Mouse (Mus musculus): ENCODE results near the gene Cdkn2b. TPM values are rescaled to one million over a fixed set of nuclear protein-coding genes. Genes with fewer than 3 reads are reported as not detected.

The Cdkn2b gene
- polyA plus RNA-seq, 1 experiment = 9.7 TPM

GRCm38 (mm10) chr4:89306798-89307365 is 4.0 kb downstream of the Cdkn2b start:
- H3K4me3 ChIP-seq (ENCODE audit: control insufficient read depth, insufficient read depth, low read length) = no peak overlapping the region

GRCm38 (mm10) chr4:89305691-89306090 is 5.1 kb downstream of the Cdkn2b start:
- WGBS = 7% methylated on average over 3 of the region's 3 CpGs
- H3K27me3 ChIP-seq (ENCODE audit: control insufficient read depth, insufficient read depth, low read length) = peaks cover 11% of the 10 kb centered on the region; the same call in 1 of the 2 replicates
- H3K36me3 ChIP-seq (ENCODE audit: control insufficient read depth, insufficient read depth, low read length) = no peaks in the 10 kb centered on the region
- H3K4me1 ChIP-seq (replicated peaks; ENCODE audit: control insufficient read depth, insufficient read depth, low read length) = 0 out of 2 replicates have a peak, but pooled peaks cover 3% of the 10 kb centered on the region
- no peak overlapping the region for H3K4me3 ChIP-seq (ENCODE audit: control insufficient read depth, insufficient read depth, low read length)
- no peak overlapping the region for H3K27ac ChIP-seq (ENCODE audit: control insufficient read depth, insufficient read depth, low read length)
- DNase-seq = no peak
- TF ChIP-seq CTCF (IDR thresholded peaks at IDR 0.05; ENCODE audit: borderline replicate concordance, control insufficient read depth, extremely low read depth, insufficient read depth, low read length, poor library complexity) (no peak), POLR2A (IDR thresholded peaks at IDR 0.05; ENCODE audit: control insufficient read depth, extremely low read depth, insufficient read depth, low read length, poor library complexity) (no peak)

More at GRCm38 (mm10) chr4:89306798-89307365, 4.0 kb downstream of the Cdkn2b start:
- Histone ChIP-seq H3K36me3 (ENCODE audit: control insufficient read depth, insufficient read depth, low read length) (no peaks in the 10 kb centered on the region), H3K27ac (ENCODE audit: control insufficient read depth, insufficient read depth, low read length) (no peak overlapping the region), H3K4me1 (replicated peaks; ENCODE audit: control insufficient read depth, insufficient read depth, low read length) (0 out of 2 replicates have a peak, but pooled peaks cover 4% of the 10 kb centered on the region), H3K27me3 (ENCODE audit: control insufficient read depth, insufficient read depth, low read length) (peaks cover 11% of the 10 kb centered on the region; the same call in 1 of the 2 replicates)
- DNase-seq = no peak
- WGBS = 9% methylated on average over 25 of the region's 25 CpGs
- TF ChIP-seq CTCF (IDR thresholded peaks at IDR 0.05; ENCODE audit: borderline replicate concordance, control insufficient read depth, extremely low read depth, insufficient read depth, low read length, poor library complexity) = no peak
- no peak for TF ChIP-seq POLR2A (IDR thresholded peaks at IDR 0.05; ENCODE audit: control insufficient read depth, extremely low read depth, insufficient read depth, low read length, poor library complexity)

GRCm38 (mm10) chr4:89303281-89303995 is 7.4 kb downstream of the Cdkn2b start:
- Histone ChIP-seq H3K27me3 (ENCODE audit: control insufficient read depth, insufficient read depth, low read length) (peaks cover 2% of the 10 kb centered on the region; the same call in 1 of the 2 replicates), H3K4me1 (replicated peaks; ENCODE audit: control insufficient read depth, insufficient read depth, low read length) (no peaks in the 10 kb centered on the region), H3K27ac (ENCODE audit: control insufficient read depth, insufficient read depth, low read length) (no peak overlapping the region), H3K36me3 (ENCODE audit: control insufficient read depth, insufficient read depth, low read length) (no peaks in the 10 kb centered on the region), H3K4me3 (ENCODE audit: control insufficient read depth, insufficient read depth, low read length) (no peak overlapping the region)
- 11% methylated on average over 14 of the region's 14 CpGs for WGBS
- TF ChIP-seq CTCF (IDR thresholded peaks at IDR 0.05; ENCODE audit: borderline replicate concordance, control insufficient read depth, extremely low read depth, insufficient read depth, low read length, poor library complexity) (no peak), POLR2A (IDR thresholded peaks at IDR 0.05; ENCODE audit: control insufficient read depth, extremely low read depth, insufficient read depth, low read length, poor library complexity) (no peak)
- no peak for DNase-seq

- 10% methylated on average over 1 of the region's 1 CpGs for WGBS
Observed at GRCm38 (mm10) chr4:89302129-89302528, 8.7 kb downstream of the Cdkn2b start.

GRCm38 (mm10) chr4:89299721-89300120 is 11.1 kb downstream of the Cdkn2b start:
- H3K27me3 ChIP-seq (ENCODE audit: control insufficient read depth, insufficient read depth, low read length) = peaks cover 8% of the 10 kb centered on the region; the same call in 1 of the 2 replicates
- H3K36me3 ChIP-seq (ENCODE audit: control insufficient read depth, insufficient read depth, low read length) = no peaks in the 10 kb centered on the region
- no peak overlapping the region for H3K4me3 ChIP-seq (ENCODE audit: control insufficient read depth, insufficient read depth, low read length)
- H3K4me1 ChIP-seq (replicated peaks; ENCODE audit: control insufficient read depth, insufficient read depth, low read length) = 0 out of 2 replicates have a peak, but pooled peaks cover 2% of the 10 kb centered on the region
- no peak overlapping the region for H3K27ac ChIP-seq (ENCODE audit: control insufficient read depth, insufficient read depth, low read length)
- TF ChIP-seq POLR2A (IDR thresholded peaks at IDR 0.05; ENCODE audit: control insufficient read depth, extremely low read depth, insufficient read depth, low read length, poor library complexity) (no peak), CTCF (IDR thresholded peaks at IDR 0.05; ENCODE audit: borderline replicate concordance, control insufficient read depth, extremely low read depth, insufficient read depth, low read length, poor library complexity) (no peak)
- WGBS = 8% methylated on average over 2 of the region's 2 CpGs
- DNase-seq = no peak

More at GRCm38 (mm10) chr4:89302129-89302528, 8.7 kb downstream of the Cdkn2b start:
- Histone ChIP-seq H3K4me3 (ENCODE audit: control insufficient read depth, insufficient read depth, low read length) (no peak overlapping the region), H3K4me1 (replicated peaks; ENCODE audit: control insufficient read depth, insufficient read depth, low read length) (no peaks in the 10 kb centered on the region), H3K27me3 (ENCODE audit: control insufficient read depth, insufficient read depth, low read length) (no peaks in the 10 kb centered on the region; the same call in 1 of the 2 replicates), H3K36me3 (ENCODE audit: control insufficient read depth, insufficient read depth, low read length) (no peaks in the 10 kb centered on the region), H3K27ac (ENCODE audit: control insufficient read depth, insufficient read depth, low read length) (no peak overlapping the region)
- TF ChIP-seq POLR2A (IDR thresholded peaks at IDR 0.05; ENCODE audit: control insufficient read depth, extremely low read depth, insufficient read depth, low read length, poor library complexity) (no peak), CTCF (IDR thresholded peaks at IDR 0.05; ENCODE audit: borderline replicate concordance, control insufficient read depth, extremely low read depth, insufficient read depth, low read length, poor library complexity) (no peak)
- no peak for DNase-seq

GRCm38 (mm10) chr4:89295441-89296220 is 15.2 kb downstream of the Cdkn2b start:
- Histone ChIP-seq H3K4me3 (ENCODE audit: control insufficient read depth, insufficient read depth, low read length) (peak overlapping the region; percentile 58), H3K4me1 (replicated peaks; ENCODE audit: control insufficient read depth, insufficient read depth, low read length) (peaks cover 6% of the 10 kb centered on the region), H3K36me3 (ENCODE audit: control insufficient read depth, insufficient read depth, low read length) (no peaks in the 10 kb centered on the region), H3K27me3 (ENCODE audit: control insufficient read depth, insufficient read depth, low read length) (peaks cover 8% of the 10 kb centered on the region; the same call in 1 of the 2 replicates), H3K27ac (ENCODE audit: control insufficient read depth, insufficient read depth, low read length) (no peak overlapping the region)
- TF ChIP-seq POLR2A (IDR thresholded peaks at IDR 0.05; ENCODE audit: control insufficient read depth, extremely low read depth, insufficient read depth, low read length, poor library complexity) (no peak), CTCF (IDR thresholded peaks at IDR 0.05; ENCODE audit: borderline replicate concordance, control insufficient read depth, extremely low read depth, insufficient read depth, low read length, poor library complexity) (no peak)
- no peak for DNase-seq
- 12% methylated on average over 31 of the region's 31 CpGs for WGBS
